Mouse (Mus musculus) ZHBTc4 (cell line): ENCODE results near the gene Brd3.

Source experiments
- DNase-seq: peaks from one replicate; pipeline ENCODE4 v3.0.0-alpha.2; 2011; ENCODE audit warnings: low read depth, low spot score

Brd3 gene

DNA sequence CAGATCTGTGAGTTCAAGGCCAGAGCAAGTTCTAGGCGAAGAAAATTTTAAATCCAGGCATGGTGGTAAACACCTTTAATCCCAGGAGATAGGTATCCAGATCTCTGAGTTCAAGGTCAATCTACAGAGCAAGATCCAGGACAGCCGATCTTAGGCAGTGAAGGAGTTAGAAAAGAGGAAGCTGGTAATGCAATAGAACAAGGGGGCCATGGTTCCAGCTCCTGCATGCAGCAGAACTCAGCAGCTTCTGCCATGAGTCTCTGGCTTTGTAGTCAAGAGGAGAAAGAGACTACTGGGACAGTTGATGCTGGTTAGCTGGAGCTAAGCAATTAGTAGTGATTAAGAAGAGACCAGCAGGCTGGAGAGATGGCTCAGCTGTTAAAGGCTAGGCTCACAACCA, 105.9 kb downstream of the Brd3 start:
- no peak for DNase-seq

DNA sequence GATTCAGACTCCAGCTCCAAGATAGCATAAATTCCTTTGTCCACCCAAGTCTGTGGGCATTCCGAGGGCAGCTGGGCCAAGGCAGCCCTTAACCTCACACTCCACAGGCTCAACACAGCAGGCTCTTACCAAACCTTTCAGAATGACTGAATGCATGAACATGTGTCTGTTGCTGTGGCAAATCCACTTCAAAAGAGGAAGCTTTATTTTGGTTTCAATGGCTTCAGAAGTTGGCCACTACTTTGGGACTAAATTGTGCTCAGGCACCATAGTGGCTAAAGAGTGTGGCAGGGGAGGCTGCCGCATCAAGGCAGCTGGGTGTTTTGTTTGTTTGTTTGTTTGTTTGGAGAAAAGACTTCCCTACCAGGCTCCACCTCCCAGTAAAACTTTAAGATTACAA, 107.4 kb downstream of the Brd3 start:
- DNase-seq, result no peak

DNA sequence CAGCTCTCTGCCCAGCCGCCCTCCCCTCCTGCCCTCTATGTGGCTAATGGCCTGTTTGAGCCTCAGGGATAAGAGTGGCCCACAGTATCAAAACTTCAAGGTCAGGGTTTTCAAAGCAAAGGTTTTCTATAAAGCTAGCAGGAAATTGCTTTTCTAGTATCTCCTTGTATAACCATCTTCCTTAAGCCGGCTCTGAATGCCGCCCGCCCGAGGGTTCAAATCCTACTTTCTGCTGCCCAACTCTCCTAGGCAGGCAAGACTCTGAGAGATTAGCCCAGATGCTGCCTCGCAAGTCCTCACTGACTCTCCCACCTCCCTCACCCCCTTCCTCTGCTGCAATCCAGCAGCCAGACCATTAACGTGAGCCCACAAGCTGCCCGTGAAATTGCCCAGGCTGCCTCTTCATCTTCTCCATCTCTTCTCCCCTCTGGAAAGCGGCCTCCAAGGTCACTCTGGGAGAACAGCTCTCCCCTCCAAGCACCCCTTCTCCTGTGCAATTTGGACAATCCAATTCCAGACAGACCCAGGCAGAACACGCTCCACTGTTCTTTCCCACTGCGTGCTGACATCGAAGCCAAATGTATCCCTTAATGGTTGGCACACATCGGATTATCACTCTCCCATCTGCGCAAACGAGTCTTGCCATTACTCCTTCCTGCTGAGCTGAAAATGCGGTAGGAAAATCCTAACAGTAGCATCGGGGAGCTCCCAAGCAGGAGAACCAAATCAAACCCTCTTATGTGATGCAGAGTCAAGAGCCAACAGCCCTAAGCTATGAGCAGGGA, 110.6 kb downstream of the Brd3 start:
- no peak for DNase-seq
